Mouse (Mus musculus) CD4-positive, CD25-positive, alpha-beta regulatory T cell, adult 2 months (primary cell): ENCODE data around the gene Lrpprc.
"Not testable (repeated sequence)": the region's sequence is repeated elsewhere in the genome, so short reads cannot be mapped to it uniquely, and the experiment has no call there.

Experiments
- DNase-seq: peaks from one replicate; pipeline ENCODE4 v3.0.0-alpha.2; 2012; ENCODE audit warnings: low read depth, low spot score

Gene Lrpprc

GRCm38 (mm10) chr17:84790447-84791098 lies at the start of gene Lrpprc:
TSS of gene Lrpprc (minus strand) at chr17:84790789.
- DNase-seq, result peak; percentile 97

GRCm38 (mm10) chr17:84837780-84838179 lies 47.2 kb upstream of the Lrpprc start:
- peak; percentile 86 for DNase-seq

- no peak for DNase-seq
Observed at GRCm38 (mm10) chr17:84835249-84835648, 44.7 kb upstream of the Lrpprc start.

GRCm38 (mm10) chr17:84832346-84832745 lies 41.8 kb upstream of the Lrpprc start:
- DNase-seq, result no peak

- no peak for DNase-seq
Observed at GRCm38 (mm10) chr17:84828301-84828700, 37.7 kb upstream of the Lrpprc start.

GRCm38 (mm10) chr17:84820603-84821002 lies 30.0 kb upstream of the Lrpprc start:
- DNase-seq, result no peak

GRCm38 (mm10) chr17:84818390-84818789 lies 27.8 kb upstream of the Lrpprc start:
- no peak for DNase-seq

- DNase-seq, result no peak
Observed at GRCm38 (mm10) chr17:84816014-84816461, 25.4 kb upstream of the Lrpprc start.

GRCm38 (mm10) chr17:84814905-84815304 lies 24.3 kb upstream of the Lrpprc start:
- DNase-seq, result no peak

- DNase-seq, result not testable (repeated sequence)
Observed at GRCm38 (mm10) chr17:84814192-84814591, 23.6 kb upstream of the Lrpprc start.

- no peak for DNase-seq
Observed at GRCm38 (mm10) chr17:84792006-84792405, 1.4 kb upstream of the Lrpprc start.

GRCm38 (mm10) chr17:84791156-84791555 lies 567 bp upstream of the Lrpprc start:
- DNase-seq, result no peak

GRCm38 (mm10) chr17:84790043-84790442 lies 546 bp downstream of the Lrpprc start:
- peak; percentile 55 for DNase-seq

- DNase-seq, result no peak
Observed at GRCm38 (mm10) chr17:84788376-84789125, 2.0 kb downstream of the Lrpprc start.

- no peak for DNase-seq
Observed at GRCm38 (mm10) chr17:84787477-84787876, 3.1 kb downstream of the Lrpprc start.

GRCm38 (mm10) chr17:84786911-84787310 lies 3.7 kb downstream of the Lrpprc start:
- DNase-seq, result no peak

- DNase-seq, result no peak
Observed at GRCm38 (mm10) chr17:84785176-84785575, 5.4 kb downstream of the Lrpprc start.

GRCm38 (mm10) chr17:84783491-84783890 lies 7.1 kb downstream of the Lrpprc start:
- DNase-seq, result no peak

GRCm38 (mm10) chr17:84780321-84780720 lies 10.3 kb downstream of the Lrpprc start:
- DNase-seq, result no peak

- DNase-seq, result no peak
Observed at GRCm38 (mm10) chr17:84778477-84778978, 12.1 kb downstream of the Lrpprc start.

- no peak for DNase-seq
Observed at GRCm38 (mm10) chr17:84776362-84777000, 14.1 kb downstream of the Lrpprc start.

- DNase-seq, result no peak
Observed at GRCm38 (mm10) chr17:84775291-84775690, 15.3 kb downstream of the Lrpprc start.
